Mouse (Mus musculus) heart, adult 2 months (tissue): ENCODE data around the gene Snca.

ENCODE experiments used
- EP300 ChIP-seq: fragments of 200-500 bp; IDR thresholded peaks from 2 replicates; pipeline ENCODE4 v1.6.1; 2011; ENCODE audit warnings: low read depth, low read length, control low read depth; ENCODE audit not compliant: insufficient read depth
- POLR2A ChIP-seq: fragments of 200-500 bp; IDR thresholded peaks from 2 replicates; pipeline ENCODE4 v1.6.1; 2011; ENCODE audit warnings: mild to moderate bottlenecking, low read depth, low read length, control low read depth; ENCODE audit not compliant: insufficient read depth

DNA sequence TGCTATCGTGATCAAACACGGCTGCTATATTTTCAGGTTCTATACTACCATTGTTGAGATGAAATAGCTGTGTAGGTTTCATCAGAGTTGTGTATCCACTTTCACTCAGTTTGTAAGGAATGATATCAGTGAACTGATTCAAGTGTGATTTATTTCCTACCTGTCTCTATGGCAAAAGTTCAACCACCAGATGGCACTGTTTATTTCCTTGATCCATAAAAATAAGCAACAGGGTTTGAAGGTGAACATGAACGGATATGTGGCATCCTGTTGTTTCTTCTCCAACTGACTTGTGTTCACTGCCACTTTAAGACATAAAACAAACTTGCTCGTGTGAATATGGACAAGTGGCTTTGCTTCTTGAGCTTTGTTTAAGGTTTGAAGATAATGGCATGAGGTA, 147.4 kb downstream of the Snca start:
- TF ChIP-seq EP300, result no peak
- no peak for TF ChIP-seq POLR2A
